Mouse (Mus musculus): Measurements from ENCODE around the gene Zscan2. TPM values are rescaled to one million over a fixed set of nuclear protein-coding genes. Genes with fewer than 3 reads are reported as not detected.

The Zscan2 gene
- polyA plus RNA-seq, 1 experiment from 2014 or later = 4.6 TPM

- no peak overlapping the region for H3K27ac ChIP-seq
These were observed 33.0 kb downstream of the Zscan2 start for GRCm38 (mm10) chr7:80893753-80894129.

DNA sequence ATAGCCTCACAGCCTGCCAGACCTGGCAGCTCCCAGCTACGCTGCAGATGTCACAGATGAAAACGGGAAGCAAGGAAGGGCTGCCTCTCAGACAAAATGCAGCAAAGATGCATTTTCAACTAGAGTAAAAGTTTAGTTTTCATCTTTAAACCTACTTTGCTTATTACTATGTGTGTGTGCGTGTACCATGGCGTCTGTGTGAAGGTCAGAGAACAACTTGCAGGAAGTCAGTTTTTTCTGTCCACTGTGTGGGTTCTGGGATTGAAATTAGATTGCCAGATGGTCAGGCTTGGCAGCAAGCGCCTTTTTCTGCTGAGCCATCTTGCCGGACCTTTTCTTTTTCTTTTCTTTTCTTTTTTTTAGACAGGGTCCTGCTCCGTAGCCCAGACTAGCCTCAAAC, 33.5 kb downstream of the Zscan2 start:
- no peak overlapping the region for H3K4me3 ChIP-seq
- H3K9me3 ChIP-seq (replicated peaks) = no peaks in the 10 kb centered on the region
- H3K4me2 ChIP-seq (replicated peaks) = no peak overlapping the region
- H3K4me1 ChIP-seq = peaks cover 8% of the 10 kb centered on the region
- H3K27me3 ChIP-seq = no peaks in the 10 kb centered on the region
- ATAC-seq (ENCODE audit: low FRiP score) = no peak
- 88% methylated on average over 7 of the region's 7 CpGs for WGBS
- H3K36me3 ChIP-seq = peaks cover 77% of the 10 kb centered on the region
- H3K27ac ChIP-seq = no peak overlapping the region
- H3K9ac ChIP-seq = no peak overlapping the region

More at GRCm38 (mm10) chr7:80893753-80894129, 33.0 kb downstream of the Zscan2 start:
- peaks cover 77% of the 10 kb centered on the region for H3K36me3 ChIP-seq
- ATAC-seq (ENCODE audit: low FRiP score) = no peak
- H3K4me1 ChIP-seq = peaks cover 12% of the 10 kb centered on the region
- H3K4me2 ChIP-seq (replicated peaks) = no peak overlapping the region
- no peak overlapping the region for H3K4me3 ChIP-seq
- WGBS = 84% methylated on average over 6 of the region's 6 CpGs
- no peak overlapping the region for H3K9ac ChIP-seq
- no peaks in the 10 kb centered on the region for H3K9me3 ChIP-seq (replicated peaks)
- no peaks in the 10 kb centered on the region for H3K27me3 ChIP-seq

GRCm38 (mm10) chr7:80894815-80895519, 34.2 kb downstream of the Zscan2 start:
- ATAC-seq (ENCODE audit: low FRiP score) = no peak
- Histone ChIP-seq H3K4me1 (no peaks in the 10 kb centered on the region; the same call in 1 of the 2 replicates), H3K4me2 (replicated peaks) (no peak overlapping the region), H3K4me3 (no peak overlapping the region), H3K9me3 (replicated peaks) (no peaks in the 10 kb centered on the region), H3K27me3 (no peaks in the 10 kb centered on the region), H3K27ac (no peak overlapping the region), H3K36me3 (peaks cover 73% of the 10 kb centered on the region), H3K9ac (no peak overlapping the region)
- 97% methylated on average over 14 of the region's 14 CpGs for WGBS

GRCm38 (mm10) chr7:80897134-80897533, 36.4 kb downstream of the Zscan2 start:
- H3K9ac ChIP-seq = no peak overlapping the region
- no peak overlapping the region for H3K4me2 ChIP-seq (replicated peaks)
- no peak overlapping the region for H3K27ac ChIP-seq
- peaks cover 59% of the 10 kb centered on the region for H3K36me3 ChIP-seq
- no peak overlapping the region for H3K4me3 ChIP-seq
- no peaks in the 10 kb centered on the region for H3K27me3 ChIP-seq
- WGBS = 91% methylated on average over 7 of the region's 7 CpGs
- H3K4me1 ChIP-seq = peaks cover 12% of the 10 kb centered on the region
- H3K9me3 ChIP-seq (replicated peaks) = no peaks in the 10 kb centered on the region
- ATAC-seq (ENCODE audit: low FRiP score) = no peak

GRCm38 (mm10) chr7:80897721-80898120, 37.0 kb downstream of the Zscan2 start:
- H3K4me3 ChIP-seq = no peak overlapping the region
- H3K27ac ChIP-seq = no peak overlapping the region
- no peak for ATAC-seq (ENCODE audit: low FRiP score)
- H3K4me2 ChIP-seq (replicated peaks) = no peak overlapping the region
- H3K9me3 ChIP-seq (replicated peaks) = no peaks in the 10 kb centered on the region
- peaks cover 54% of the 10 kb centered on the region for H3K36me3 ChIP-seq
- peaks cover 12% of the 10 kb centered on the region for H3K4me1 ChIP-seq
- H3K9ac ChIP-seq = no peak overlapping the region
- WGBS = 96% methylated on average over 4 of the region's 4 CpGs
- no peaks in the 10 kb centered on the region for H3K27me3 ChIP-seq

- peak; percentile 94 for ATAC-seq (ENCODE audit: low FRiP score)
- peak within 1 kb of the TSS; percentile 76 for H3K9ac ChIP-seq
- H3K4me2 ChIP-seq (replicated peaks) = peak within 1 kb of the TSS; percentile 76
- H3K4me3 ChIP-seq = peak within 1 kb of the TSS; percentile 74
- H3K9me3 ChIP-seq (replicated peaks) = no peaks in the 10 kb centered on the region
- peaks cover 30% of the 10 kb centered on the region for H3K36me3 ChIP-seq
- WGBS = under 1% methylated on average over 36 of the region's 36 CpGs
- peaks cover 22% of the 10 kb centered on the region for H3K4me1 ChIP-seq
- peak within 1 kb of the TSS; percentile 70 for H3K27ac ChIP-seq
- H3K27me3 ChIP-seq = no peaks in the 10 kb centered on the region
These were observed 40.3 kb downstream of the Zscan2 start, which contains the start of gene Wdr73 for GRCm38 (mm10) chr7:80900944-80901501. Gene Wdr73 (minus strand): TSS chr7:80901269.

- H3K4me1 ChIP-seq = peaks cover 22% of the 10 kb centered on the region
- no peaks in the 10 kb centered on the region for H3K27me3 ChIP-seq
- peak overlapping the region; percentile 74 for H3K4me3 ChIP-seq
- peak overlapping the region; percentile 70 for H3K27ac ChIP-seq
- H3K36me3 ChIP-seq = peaks cover 25% of the 10 kb centered on the region
- peak overlapping the region; percentile 76 for H3K9ac ChIP-seq
- H3K4me2 ChIP-seq (replicated peaks) = peak overlapping the region; percentile 76
- WGBS = 31% methylated on average over 15 of the region's 15 CpGs
- peak; percentile 18 for ATAC-seq (ENCODE audit: low FRiP score)
- no peaks in the 10 kb centered on the region for H3K9me3 ChIP-seq (replicated peaks)
These were observed 41.0 kb downstream of the Zscan2 start for GRCm38 (mm10) chr7:80901541-80902274.

GRCm38 (mm10) chr7:80903625-80904422, 43.1 kb downstream of the Zscan2 start:
- WGBS = 87% methylated on average over 11 of the region's 11 CpGs
- Histone ChIP-seq H3K27me3 (no peaks in the 10 kb centered on the region), H3K36me3 (peaks cover 19% of the 10 kb centered on the region), H3K27ac (no peak overlapping the region), H3K9ac (no peak overlapping the region), H3K4me3 (no peak overlapping the region), H3K4me2 (replicated peaks) (peak overlapping the region; percentile 94; the same call in 1 of the 2 replicates), H3K4me1 (peaks cover 22% of the 10 kb centered on the region), H3K9me3 (replicated peaks) (no peaks in the 10 kb centered on the region)
- no peak for ATAC-seq (ENCODE audit: low FRiP score)

DNA sequence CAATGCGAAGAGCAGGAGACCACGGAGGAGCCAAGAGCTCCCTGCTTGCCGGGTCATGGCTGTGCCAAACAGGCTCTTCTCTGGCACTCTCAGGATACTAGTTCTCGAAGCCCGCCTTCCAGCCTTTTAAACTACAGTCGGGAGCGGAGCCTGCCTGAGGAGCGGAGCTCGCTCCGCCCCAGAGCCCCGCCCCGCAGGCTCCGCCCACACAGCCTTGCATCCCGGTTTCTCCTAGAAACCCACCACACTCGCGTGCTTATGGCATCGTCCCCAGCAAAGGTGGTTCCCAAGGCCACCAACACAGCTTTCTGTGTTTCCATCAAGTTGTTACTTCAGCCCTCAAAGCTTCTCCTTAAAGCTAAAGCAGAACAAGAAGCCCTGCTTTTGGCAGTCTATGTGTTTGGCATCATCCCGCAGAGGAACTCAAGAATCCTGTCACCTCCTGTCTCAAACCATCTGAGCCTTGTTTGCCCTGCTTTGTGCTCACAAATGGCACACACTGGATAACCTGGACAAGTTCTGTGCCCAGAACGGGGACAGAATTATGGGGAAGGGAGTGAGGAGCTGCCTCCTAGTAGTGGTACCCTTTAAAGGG, 44.3 kb downstream of the Zscan2 start, which contains the start of gene Nmb:
Nmb (minus strand) TSS at position 156 of the 595 bp plus-strand sequence.
- ATAC-seq (ENCODE audit: low FRiP score) = peak; percentile 51
- H3K27ac ChIP-seq = no peak within 1 kb of the TSS

DNA sequence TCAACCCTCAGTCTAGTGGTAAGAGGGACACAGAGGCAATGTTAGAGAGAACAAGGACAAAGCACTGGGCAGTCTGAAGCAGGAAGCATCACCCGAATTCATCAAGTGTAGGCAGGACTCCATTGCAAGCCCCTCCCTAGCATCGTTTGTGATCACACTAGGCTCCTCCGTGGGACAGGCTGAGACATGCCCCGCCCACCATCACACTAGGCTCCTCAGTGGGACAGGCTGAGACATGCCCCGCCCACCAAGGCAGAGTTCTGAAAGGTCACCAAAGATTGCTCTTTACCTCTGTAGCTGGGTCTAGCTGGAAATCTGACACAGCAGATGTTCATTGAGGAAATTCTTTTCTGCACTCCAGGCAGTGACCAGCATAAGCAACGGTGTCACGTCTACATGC, 50.3 kb downstream of the Zscan2 start:
- no peaks in the 10 kb centered on the region for H3K9me3 ChIP-seq (replicated peaks)
- no peaks in the 10 kb centered on the region for H3K4me1 ChIP-seq
- no peak overlapping the region for H3K9ac ChIP-seq
- no peak overlapping the region for H3K27ac ChIP-seq
- no peak for ATAC-seq (ENCODE audit: low FRiP score)
- H3K4me2 ChIP-seq (replicated peaks) = no peak overlapping the region
- H3K27me3 ChIP-seq = no peaks in the 10 kb centered on the region
- WGBS = 82% methylated on average over 7 of the region's 7 CpGs
- peaks cover 74% of the 10 kb centered on the region for H3K36me3 ChIP-seq
- no peak overlapping the region for H3K4me3 ChIP-seq

More for the DNA sequence above, 44.3 kb downstream of the Zscan2 start, which contains the start of gene Nmb:
- Histone ChIP-seq H3K4me2 (replicated peaks) (peak within 1 kb of the TSS; percentile 94), H3K9me3 (replicated peaks) (no peaks in the 10 kb centered on the region), H3K9ac (peak within 1 kb of the TSS; percentile 71), H3K36me3 (peaks cover 28% of the 10 kb centered on the region), H3K4me1 (peaks cover 22% of the 10 kb centered on the region), H3K27me3 (no peaks in the 10 kb centered on the region), H3K4me3 (peak within 1 kb of the TSS; percentile 42)
- WGBS = 4% methylated on average over 19 of the region's 19 CpGs

- no peak overlapping the region for H3K27ac ChIP-seq
- H3K4me2 ChIP-seq (replicated peaks) = no peak overlapping the region
- 91% methylated on average over 8 of the region's 8 CpGs for WGBS
- no peak overlapping the region for H3K4me3 ChIP-seq
- H3K9ac ChIP-seq = no peak overlapping the region
- no peaks in the 10 kb centered on the region for H3K27me3 ChIP-seq
- no peak for ATAC-seq (ENCODE audit: low FRiP score)
- peaks cover 78% of the 10 kb centered on the region for H3K36me3 ChIP-seq
- H3K4me1 ChIP-seq = no peaks in the 10 kb centered on the region
- H3K9me3 ChIP-seq (replicated peaks) = no peaks in the 10 kb centered on the region
These were observed 51.8 kb downstream of the Zscan2 start for GRCm38 (mm10) chr7:80912496-80912895.
